Mouse (Mus musculus): ENCODE measurements around the gene Afmid. TPM values are rescaled to one million over a fixed set of nuclear protein-coding genes. Genes with fewer than 3 reads are reported as not detected.

The Afmid gene
- polyA plus RNA-seq, 1 experiment from 2014 or later = 5.8 TPM

- peak; percentile 94 for ATAC-seq (ENCODE audit: insufficient number of reproducible peaks, low FRiP score, low TSS enrichment, low read depth)
- under 1% methylated on average over 51 of the region's 51 CpGs for WGBS
- Histone ChIP-seq H3K4me3 (replicated peaks) (peak within 1 kb of the TSS; percentile 74), H3K27ac (replicated peaks) (peak within 1 kb of the TSS; percentile 98), H3K36me3 (peaks cover 21% of the 10 kb centered on the region), H3K9me3 (replicated peaks) (no peaks in the 10 kb centered on the region), H3K9ac (peak within 1 kb of the TSS; percentile 79), H3K4me2 (replicated peaks) (peak within 1 kb of the TSS; percentile 91), H3K4me1 (peaks cover 31% of the 10 kb centered on the region), H3K27me3 (no peaks in the 10 kb centered on the region)
Measured at GRCm38 (mm10) chr11:117848985-117849671, 23.4 kb downstream of the Afmid start, which contains the start of gene Birc5. Gene Birc5, plus strand, starts transcription at chr11:117849251.

DNA sequence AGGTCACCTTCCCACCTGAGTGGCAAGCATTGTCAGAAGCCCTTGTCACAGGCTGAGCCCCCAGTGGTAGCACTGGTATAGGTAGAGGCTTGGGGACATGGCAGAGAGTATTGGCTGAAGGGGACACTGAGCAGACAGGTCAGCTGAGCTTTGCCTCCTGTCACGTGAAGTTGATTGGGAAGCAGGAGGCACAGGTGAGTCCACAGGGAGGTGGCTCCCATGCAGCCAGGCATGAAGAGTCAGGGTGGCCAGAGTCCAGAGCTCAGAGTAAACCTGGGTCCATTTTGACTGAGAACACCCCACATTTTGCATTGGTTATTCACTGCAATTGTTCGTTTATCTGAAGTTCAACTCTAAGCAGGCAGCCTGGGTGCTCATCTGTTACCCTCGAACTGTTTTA, 27.2 kb downstream of the Afmid start:
- no peaks in the 10 kb centered on the region for H3K9me3 ChIP-seq (replicated peaks)
- 87% methylated on average over 3 of the region's 3 CpGs for WGBS
- no peak overlapping the region for H3K4me3 ChIP-seq (replicated peaks)
- no peak overlapping the region for H3K4me2 ChIP-seq (replicated peaks)
- no peak overlapping the region for H3K9ac ChIP-seq
- peaks cover 21% of the 10 kb centered on the region for H3K4me1 ChIP-seq
- no peak for ATAC-seq (ENCODE audit: insufficient number of reproducible peaks, low FRiP score, low TSS enrichment, low read depth)
- H3K36me3 ChIP-seq = peaks cover 50% of the 10 kb centered on the region
- H3K27me3 ChIP-seq = no peaks in the 10 kb centered on the region
- H3K27ac ChIP-seq (replicated peaks) = no peak overlapping the region

DNA sequence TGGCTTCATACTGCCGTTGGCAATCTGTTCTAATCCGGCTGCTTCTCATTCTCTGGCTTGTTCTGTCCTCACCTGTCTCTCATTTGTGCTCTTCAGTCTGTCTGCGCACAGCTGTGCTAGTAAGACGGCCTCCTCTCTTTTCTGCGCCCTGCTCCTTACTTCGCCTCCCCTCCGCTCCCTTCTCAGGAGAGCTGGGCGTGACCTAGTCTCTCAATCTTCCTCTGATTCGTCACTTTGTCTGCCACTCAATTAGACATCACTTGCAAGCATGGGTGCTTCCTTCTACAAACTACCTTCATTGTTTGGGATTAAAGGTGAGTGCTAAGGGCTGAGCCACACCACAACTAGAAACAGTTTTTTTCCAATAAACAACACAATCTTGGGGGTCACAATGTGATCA, 28.5 kb downstream of the Afmid start:
- no peak for ATAC-seq (ENCODE audit: insufficient number of reproducible peaks, low FRiP score, low TSS enrichment, low read depth)
- H3K27ac ChIP-seq (replicated peaks) = no peak overlapping the region
- H3K9ac ChIP-seq = no peak overlapping the region
- no peak overlapping the region for H3K4me2 ChIP-seq (replicated peaks)
- H3K9me3 ChIP-seq (replicated peaks) = no peaks in the 10 kb centered on the region
- no peaks in the 10 kb centered on the region for H3K27me3 ChIP-seq
- no peak overlapping the region for H3K4me3 ChIP-seq (replicated peaks)
- H3K4me1 ChIP-seq = peaks cover 13% of the 10 kb centered on the region
- 79% methylated on average over 9 of the region's 9 CpGs for WGBS
- peaks cover 54% of the 10 kb centered on the region for H3K36me3 ChIP-seq

DNA sequence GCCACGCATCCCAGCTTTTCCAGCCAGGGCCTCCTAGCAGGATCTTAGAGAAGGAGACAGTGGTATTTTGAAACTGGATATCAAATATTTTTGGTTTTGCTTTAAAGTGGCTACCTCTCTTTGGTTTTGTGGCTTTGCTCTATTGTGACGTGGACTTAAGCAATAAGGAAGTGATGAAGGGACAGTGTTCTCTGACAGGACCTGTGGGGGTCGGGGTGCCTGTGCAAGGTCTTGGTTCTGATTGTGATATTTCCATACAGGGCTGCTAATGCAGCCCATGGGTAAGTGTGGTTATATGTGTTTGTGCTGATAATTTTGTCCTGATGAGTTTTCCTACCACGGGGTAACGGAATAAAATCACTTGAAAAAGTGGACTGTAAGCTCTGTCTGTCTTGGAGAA, 29.6 kb downstream of the Afmid start:
- H3K9me3 ChIP-seq (replicated peaks) = no peaks in the 10 kb centered on the region
- peaks cover 8% of the 10 kb centered on the region for H3K27me3 ChIP-seq
- 83% methylated on average over 5 of the region's 5 CpGs for WGBS
- H3K36me3 ChIP-seq = peaks cover 54% of the 10 kb centered on the region
- H3K27ac ChIP-seq (replicated peaks) = no peak overlapping the region
- ATAC-seq (ENCODE audit: insufficient number of reproducible peaks, low FRiP score, low TSS enrichment, low read depth) = no peak
- H3K4me3 ChIP-seq (replicated peaks) = no peak overlapping the region
- H3K4me1 ChIP-seq = peaks cover 6% of the 10 kb centered on the region
- H3K4me2 ChIP-seq (replicated peaks) = no peak overlapping the region
- H3K9ac ChIP-seq = no peak overlapping the region

DNA sequence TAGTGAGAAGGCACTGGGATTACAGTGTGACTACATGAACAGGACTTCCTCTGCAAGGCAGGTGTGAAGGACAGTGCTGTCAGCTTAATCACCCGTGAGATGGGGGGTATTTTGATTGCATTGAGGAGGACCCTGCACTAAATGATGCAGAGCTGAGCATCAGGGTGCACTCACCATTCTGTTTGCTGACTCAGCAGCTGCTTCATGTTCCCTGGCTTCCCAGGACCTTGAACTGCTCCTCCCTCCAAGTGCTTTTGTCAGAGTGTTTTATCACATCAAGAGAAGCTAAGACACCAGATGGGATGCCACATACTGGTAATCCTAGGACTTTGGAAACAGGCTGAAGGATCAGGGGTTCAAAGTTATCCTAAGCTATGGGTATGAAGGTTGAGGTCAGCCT, 30.3 kb downstream of the Afmid start:
- Histone ChIP-seq H3K4me2 (replicated peaks) (no peak overlapping the region), H3K9ac (no peak overlapping the region), H3K4me3 (replicated peaks) (no peak overlapping the region), H3K36me3 (peaks cover 54% of the 10 kb centered on the region), H3K9me3 (replicated peaks) (no peaks in the 10 kb centered on the region), H3K27ac (replicated peaks) (no peak overlapping the region), H3K27me3 (peaks cover 14% of the 10 kb centered on the region), H3K4me1 (peaks cover 8% of the 10 kb centered on the region)
- no peak for ATAC-seq (ENCODE audit: insufficient number of reproducible peaks, low FRiP score, low TSS enrichment, low read depth)
- 90% methylated on average over 1 of the region's 1 CpGs for WGBS

GRCm38 (mm10) chr11:117857462-117857861, 31.7 kb downstream of the Afmid start:
- H3K27ac ChIP-seq (replicated peaks) = no peak overlapping the region
- peaks cover 50% of the 10 kb centered on the region for H3K36me3 ChIP-seq
- no peaks in the 10 kb centered on the region for H3K9me3 ChIP-seq (replicated peaks)
- 92% methylated on average over 10 of the region's 10 CpGs for WGBS
- no peak overlapping the region for H3K4me2 ChIP-seq (replicated peaks)
- peaks cover 8% of the 10 kb centered on the region for H3K4me1 ChIP-seq
- ATAC-seq (ENCODE audit: insufficient number of reproducible peaks, low FRiP score, low TSS enrichment, low read depth) = no peak
- no peak overlapping the region for H3K4me3 ChIP-seq (replicated peaks)
- no peak overlapping the region for H3K9ac ChIP-seq
- peaks cover 24% of the 10 kb centered on the region for H3K27me3 ChIP-seq

- Histone ChIP-seq H3K4me2 (replicated peaks) (no peak overlapping the region), H3K4me1 (peaks cover 8% of the 10 kb centered on the region), H3K27ac (replicated peaks) (no peak overlapping the region), H3K9me3 (replicated peaks) (no peaks in the 10 kb centered on the region), H3K4me3 (replicated peaks) (no peak overlapping the region), H3K27me3 (peaks cover 31% of the 10 kb centered on the region), H3K9ac (no peak overlapping the region), H3K36me3 (peaks cover 41% of the 10 kb centered on the region)
- no peak for ATAC-seq (ENCODE audit: insufficient number of reproducible peaks, low FRiP score, low TSS enrichment, low read depth)
- 57% methylated on average over 3 of the region's 3 CpGs for WGBS
Measured at GRCm38 (mm10) chr11:117858392-117858791, 32.7 kb downstream of the Afmid start.

- Histone ChIP-seq H3K4me1 (peaks cover 8% of the 10 kb centered on the region), H3K4me2 (replicated peaks) (peak within 1 kb of the TSS; percentile 28; the same call in 1 of the 2 replicates), H3K4me3 (replicated peaks) (0 out of 2 replicates have a peak within 1 kb of the TSS, but pooled peaks have one; percentile 1), H3K27ac (replicated peaks) (no peak within 1 kb of the TSS), H3K36me3 (peaks cover 23% of the 10 kb centered on the region), H3K27me3 (peaks cover 36% of the 10 kb centered on the region), H3K9ac (no peak within 1 kb of the TSS), H3K9me3 (replicated peaks) (no peaks in the 10 kb centered on the region)
- ATAC-seq (ENCODE audit: insufficient number of reproducible peaks, low FRiP score, low TSS enrichment, low read depth) = no peak
- WGBS = 4% methylated on average over 23 of the region's 23 CpGs
Measured at GRCm38 (mm10) chr11:117860601-117861000, 34.9 kb downstream of the Afmid start, which contains the start of gene Tmem235. Gene Tmem235, plus strand, starts transcription at chr11:117860752.

DNA sequence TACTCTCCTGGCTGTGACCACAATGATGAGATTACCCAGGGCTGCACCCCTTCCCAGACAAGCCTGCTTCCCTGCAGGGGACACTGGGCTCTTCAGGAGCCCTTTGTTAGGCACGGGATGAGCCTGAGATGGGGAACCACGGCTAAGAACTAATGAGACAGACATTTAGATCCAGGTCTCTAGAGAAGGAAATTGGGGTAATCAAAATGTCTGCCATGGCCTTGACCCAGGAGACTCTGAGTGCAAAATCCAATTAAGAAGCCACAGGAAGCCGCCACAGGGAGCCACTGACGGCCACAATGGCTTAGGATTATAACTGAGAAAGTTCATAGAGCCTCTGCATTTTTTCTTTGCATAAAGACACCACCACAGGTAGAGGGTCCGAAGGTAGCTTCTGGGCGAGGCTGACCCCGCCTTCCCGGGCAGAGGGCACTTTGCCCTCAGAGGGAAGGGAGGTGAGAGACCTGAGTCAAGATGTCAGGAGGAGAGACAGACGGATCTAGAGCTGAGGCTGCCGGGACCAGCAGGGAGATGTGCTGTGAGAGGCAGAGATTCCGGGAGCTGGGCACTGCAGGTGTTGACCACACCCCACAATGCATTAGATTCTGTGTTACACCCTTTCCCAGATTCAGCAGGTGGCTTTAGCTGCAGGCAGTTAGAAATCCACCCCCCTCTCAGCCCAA, 37.6 kb downstream of the Afmid start:
- Histone ChIP-seq H3K9ac (no peak overlapping the region), H3K9me3 (replicated peaks) (no peaks in the 10 kb centered on the region), H3K4me2 (replicated peaks) (no peak overlapping the region), H3K27ac (replicated peaks) (no peak overlapping the region), H3K27me3 (peaks cover 36% of the 10 kb centered on the region), H3K4me3 (replicated peaks) (no peak overlapping the region), H3K36me3 (0 out of 2 replicates have a peak, but pooled peaks cover 1% of the 10 kb centered on the region), H3K4me1 (peaks cover 12% of the 10 kb centered on the region)
- no peak for ATAC-seq (ENCODE audit: insufficient number of reproducible peaks, low FRiP score, low TSS enrichment, low read depth)
- 26% methylated on average over 11 of the region's 11 CpGs for WGBS

DNA sequence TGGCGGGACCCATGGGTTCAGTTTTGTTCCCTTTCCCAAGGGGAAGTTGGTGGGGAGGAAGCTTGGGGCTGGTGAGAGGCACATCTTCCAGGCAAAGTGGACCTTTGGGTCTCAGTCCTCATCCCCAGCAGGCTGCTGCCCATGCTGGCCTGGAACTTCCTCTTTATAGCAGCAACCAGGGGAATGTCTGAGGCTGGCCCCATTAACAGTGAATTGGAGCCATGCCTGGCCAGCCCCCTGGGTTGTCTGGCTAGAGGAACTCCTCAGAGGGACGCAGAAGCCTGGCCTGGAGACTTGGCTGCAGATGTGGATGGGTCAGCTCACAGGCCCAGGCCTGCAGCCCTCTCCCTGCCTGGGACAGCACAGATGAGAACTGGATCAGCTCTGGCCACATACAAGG, 39.1 kb downstream of the Afmid start:
- no peak overlapping the region for H3K4me3 ChIP-seq (replicated peaks)
- no peak overlapping the region for H3K9ac ChIP-seq
- H3K36me3 ChIP-seq = no peaks in the 10 kb centered on the region
- peaks cover 12% of the 10 kb centered on the region for H3K4me1 ChIP-seq
- no peak overlapping the region for H3K27ac ChIP-seq (replicated peaks)
- peaks cover 34% of the 10 kb centered on the region for H3K27me3 ChIP-seq
- H3K4me2 ChIP-seq (replicated peaks) = no peak overlapping the region
- ATAC-seq (ENCODE audit: insufficient number of reproducible peaks, low FRiP score, low TSS enrichment, low read depth) = no peak
- H3K9me3 ChIP-seq (replicated peaks) = no peaks in the 10 kb centered on the region
- WGBS = 59% methylated on average over 2 of the region's 2 CpGs

- no peak overlapping the region for H3K4me3 ChIP-seq (replicated peaks)
- no peak overlapping the region for H3K4me2 ChIP-seq (replicated peaks)
- peaks cover 22% of the 10 kb centered on the region for H3K27me3 ChIP-seq
- no peaks in the 10 kb centered on the region for H3K9me3 ChIP-seq (replicated peaks)
- no peak overlapping the region for H3K27ac ChIP-seq (replicated peaks)
- H3K4me1 ChIP-seq = peaks cover 10% of the 10 kb centered on the region
- ATAC-seq (ENCODE audit: insufficient number of reproducible peaks, low FRiP score, low TSS enrichment, low read depth) = no peak
- no peaks in the 10 kb centered on the region for H3K36me3 ChIP-seq
- WGBS = 21% methylated on average over 6 of the region's 6 CpGs
- no peak overlapping the region for H3K9ac ChIP-seq
Measured at GRCm38 (mm10) chr11:117865988-117866387, 40.3 kb downstream of the Afmid start.

Data from embryonic facial prominence, embryonic 15.5 days (tissue).